Mouse (Mus musculus): ENCODE data around the gene Hacl1. TPM values are rescaled to one million over a fixed set of nuclear protein-coding genes. Genes with fewer than 3 reads are reported as not detected.
A peak's percentile ranks its signal among the peaks of the same experiment; 100 is the strongest.

Gene Hacl1
- polyA plus RNA-seq, 1 experiment from 2014 or later: 14.5 TPM

- H3K4me2 ChIP-seq: peak overlapping the region; percentile 29
- H3K9ac ChIP-seq: peak overlapping the region; percentile 6; the same call in 1 of the 2 replicates
- H3K36me3 ChIP-seq: peaks cover 18% of the 10 kb centered on the region
- no peak overlapping the region for H3K4me3 ChIP-seq
- peak; percentile 53; the same call in 1 of the 2 replicates for ATAC-seq (ENCODE audit: insufficient number of reproducible peaks, insufficient read depth, low FRiP score, low TSS enrichment, low read depth)
- 62% methylated on average over 13 of the region's 13 CpGs for WGBS
- H3K27me3 ChIP-seq: no peaks in the 10 kb centered on the region
- peak overlapping the region; percentile 89 for H3K27ac ChIP-seq
- H3K4me1 ChIP-seq: peaks cover 43% of the 10 kb centered on the region
- no peaks in the 10 kb centered on the region for H3K9me3 ChIP-seq
Observed at GRCm38 (mm10) chr14:31669161-31669611, 28.1 kb upstream of the Hacl1 start.

DNA sequence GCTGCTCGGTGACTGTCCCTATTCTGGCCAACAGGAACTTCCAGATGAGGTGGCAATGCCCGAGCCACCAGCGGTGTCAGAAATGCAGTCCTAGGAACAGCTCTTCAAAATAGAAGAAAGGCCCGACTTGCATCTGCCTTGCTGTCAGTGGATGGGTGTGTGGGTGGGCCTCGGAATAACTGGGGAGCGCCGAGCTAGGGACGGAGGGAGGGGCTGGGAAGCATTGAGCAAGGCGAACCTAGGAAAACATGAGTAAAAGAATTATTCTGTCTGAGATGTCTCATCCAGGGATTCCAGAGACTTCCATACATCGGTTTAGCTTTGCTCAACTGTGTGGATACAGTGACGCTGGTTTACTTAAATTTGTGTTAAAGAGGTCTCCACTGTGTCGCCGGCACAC, 27.2 kb upstream of the Hacl1 start:
- Histone ChIP-seq H3K36me3 (peaks cover 18% of the 10 kb centered on the region), H3K9ac (no peak overlapping the region), H3K4me2 (no peak overlapping the region), H3K27me3 (no peaks in the 10 kb centered on the region), H3K4me1 (peaks cover 52% of the 10 kb centered on the region), H3K9me3 (no peaks in the 10 kb centered on the region), H3K4me3 (no peak overlapping the region), H3K27ac (peak overlapping the region; percentile 89)
- ATAC-seq (ENCODE audit: insufficient number of reproducible peaks, insufficient read depth, low FRiP score, low TSS enrichment, low read depth): no peak
- WGBS: 85% methylated on average over 13 of the region's 13 CpGs

DNA sequence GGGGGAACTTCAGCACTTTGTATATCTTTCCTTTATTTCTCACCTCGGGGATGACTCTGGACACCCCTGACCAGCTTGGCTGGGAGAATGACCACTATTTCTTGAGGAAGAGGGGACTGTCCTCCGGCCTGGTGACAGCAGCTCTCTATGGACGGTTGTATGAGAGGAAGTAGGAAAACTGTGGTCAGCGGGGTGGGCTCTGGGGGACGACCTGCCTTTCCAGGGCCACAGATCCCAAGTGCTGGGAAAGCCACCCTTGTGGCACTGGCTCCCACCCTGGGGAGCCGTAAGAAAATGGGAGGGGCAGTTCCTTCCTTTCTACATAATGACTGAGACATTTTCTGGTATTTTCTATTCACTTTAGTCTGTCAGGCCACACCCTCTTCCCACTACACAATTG, 26.7 kb upstream of the Hacl1 start:
- H3K27ac ChIP-seq: peak overlapping the region; percentile 16
- no peak for ATAC-seq (ENCODE audit: insufficient number of reproducible peaks, insufficient read depth, low FRiP score, low TSS enrichment, low read depth)
- H3K4me2 ChIP-seq: no peak overlapping the region
- WGBS: 90% methylated on average over 6 of the region's 6 CpGs
- H3K9ac ChIP-seq: no peak overlapping the region
- H3K27me3 ChIP-seq: no peaks in the 10 kb centered on the region
- H3K36me3 ChIP-seq: peaks cover 18% of the 10 kb centered on the region
- peaks cover 57% of the 10 kb centered on the region for H3K4me1 ChIP-seq
- H3K9me3 ChIP-seq: no peaks in the 10 kb centered on the region
- no peak overlapping the region for H3K4me3 ChIP-seq

DNA sequence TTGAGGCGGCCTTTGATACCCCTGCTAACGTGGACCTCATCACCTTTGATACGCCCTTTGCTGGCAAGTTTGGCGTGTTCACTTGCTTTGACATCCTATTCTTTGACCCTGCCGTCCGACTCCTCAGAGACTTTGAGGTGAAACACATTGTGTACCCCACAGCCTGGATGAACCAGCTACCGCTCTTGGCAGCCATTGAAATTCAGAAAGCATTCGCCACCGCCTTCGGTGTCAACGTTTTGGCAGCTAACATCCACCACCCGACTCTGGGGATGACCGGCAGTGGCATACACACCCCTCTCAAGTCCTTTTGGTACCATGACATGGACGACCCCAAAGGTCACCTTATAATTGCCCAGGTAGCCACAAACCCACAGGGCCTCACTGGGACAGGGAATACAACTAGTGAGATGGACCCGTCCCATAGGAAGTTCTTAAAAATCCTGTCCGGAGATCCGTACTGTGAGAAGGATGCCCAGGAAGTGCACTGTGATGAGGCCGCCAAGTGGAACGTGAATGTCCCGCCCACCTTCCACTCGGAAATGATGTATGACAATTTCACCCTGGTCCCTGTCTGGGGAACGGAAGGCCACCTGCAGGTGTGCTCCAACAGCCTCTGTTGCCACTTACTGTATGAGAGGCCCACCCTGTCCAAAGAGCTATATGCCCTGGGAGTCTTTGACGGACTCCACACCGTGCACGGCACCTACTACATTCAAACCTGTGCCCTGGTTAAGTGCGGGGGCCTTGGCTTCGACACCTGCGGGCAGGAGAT, 26.0 kb upstream of the Hacl1 start:
- Histone ChIP-seq H3K9ac (no peak overlapping the region), H3K36me3 (peaks cover 18% of the 10 kb centered on the region), H3K27me3 (no peaks in the 10 kb centered on the region), H3K4me3 (no peak overlapping the region), H3K9me3 (no peaks in the 10 kb centered on the region), H3K27ac (no peak overlapping the region; the same call in 1 of the 2 replicates), H3K4me2 (no peak overlapping the region), H3K4me1 (peaks cover 64% of the 10 kb centered on the region)
- 96% methylated on average over 28 of the region's 28 CpGs for WGBS
- ATAC-seq (ENCODE audit: insufficient number of reproducible peaks, insufficient read depth, low FRiP score, low TSS enrichment, low read depth): no peak

DNA sequence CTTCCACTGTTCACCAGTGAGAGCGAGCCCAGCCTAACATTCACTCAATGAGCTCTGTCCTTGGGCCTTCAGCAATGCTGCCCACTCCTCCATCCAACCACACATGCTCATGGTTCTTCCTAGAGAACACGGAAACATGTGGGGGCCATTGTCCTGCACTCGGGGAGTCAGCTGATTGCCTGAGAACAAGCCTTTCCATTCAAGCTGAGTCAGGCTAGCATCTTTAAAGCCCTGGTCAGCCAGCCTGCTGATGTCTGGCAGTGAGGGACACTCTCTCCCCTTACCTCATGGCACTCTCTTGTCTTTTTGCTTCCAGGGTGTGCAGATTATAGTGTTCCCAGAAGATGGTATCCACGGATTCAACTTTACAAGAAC, 24.5 kb upstream of the Hacl1 start:
- Histone ChIP-seq H3K27ac (peak overlapping the region; percentile 100; the same call in 1 of the 2 replicates), H3K4me2 (no peak overlapping the region), H3K4me1 (peaks cover 70% of the 10 kb centered on the region), H3K36me3 (peaks cover 18% of the 10 kb centered on the region), H3K9me3 (no peaks in the 10 kb centered on the region), H3K9ac (no peak overlapping the region), H3K4me3 (no peak overlapping the region), H3K27me3 (no peaks in the 10 kb centered on the region)
- 73% methylated on average over 4 of the region's 4 CpGs for WGBS
- ATAC-seq (ENCODE audit: insufficient number of reproducible peaks, insufficient read depth, low FRiP score, low TSS enrichment, low read depth): no peak

- Histone ChIP-seq H3K4me1 (peaks cover 70% of the 10 kb centered on the region), H3K27me3 (no peaks in the 10 kb centered on the region), H3K27ac (peak overlapping the region; percentile 100), H3K4me3 (no peak overlapping the region), H3K36me3 (peaks cover 18% of the 10 kb centered on the region), H3K9me3 (no peaks in the 10 kb centered on the region), H3K4me2 (no peak overlapping the region), H3K9ac (no peak overlapping the region)
- 62% methylated on average over 12 of the region's 12 CpGs for WGBS
- no peak for ATAC-seq (ENCODE audit: insufficient number of reproducible peaks, insufficient read depth, low FRiP score, low TSS enrichment, low read depth)
Observed at GRCm38 (mm10) chr14:31664903-31665565, 23.9 kb upstream of the Hacl1 start.

DNA sequence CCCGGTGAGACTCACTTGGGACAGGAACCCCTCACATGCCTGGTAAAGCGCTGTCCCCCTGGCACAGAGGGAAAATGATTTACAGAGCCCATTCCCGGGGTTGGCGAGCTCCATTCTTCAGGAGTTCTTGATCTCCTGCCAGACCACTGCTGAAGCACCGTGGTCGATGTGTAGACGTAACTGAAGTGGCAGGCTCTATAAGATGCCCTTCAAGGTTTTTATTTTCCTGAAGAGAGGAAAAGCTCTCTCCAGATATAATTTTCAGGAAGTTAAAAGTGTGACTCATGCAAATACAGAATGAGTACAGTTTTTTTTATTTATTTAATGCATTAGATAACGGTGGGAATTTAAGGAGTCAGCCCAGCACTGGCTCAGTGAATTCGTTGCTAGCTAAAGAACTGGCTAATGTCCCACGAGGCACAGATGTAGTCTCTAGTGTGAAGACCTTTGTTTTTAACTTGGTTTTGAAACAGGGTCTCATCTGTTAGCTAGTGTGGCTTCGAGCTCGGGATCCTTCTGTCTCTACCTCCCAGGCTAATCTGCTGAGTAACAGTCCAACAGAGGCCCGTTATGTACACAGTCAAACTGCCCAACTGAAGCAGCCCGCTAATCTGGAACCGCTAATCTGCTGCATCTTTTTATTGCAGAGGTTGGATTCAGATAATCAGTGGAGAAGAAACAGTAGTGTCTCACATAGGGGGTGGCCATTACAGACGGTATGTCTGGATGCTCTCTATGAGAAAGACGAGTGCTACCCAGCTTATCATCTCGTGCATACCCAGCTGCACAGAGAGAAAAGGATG, 23.2 kb upstream of the Hacl1 start:
- ATAC-seq (ENCODE audit: insufficient number of reproducible peaks, insufficient read depth, low FRiP score, low TSS enrichment, low read depth): no peak
- H3K4me1 ChIP-seq: peaks cover 70% of the 10 kb centered on the region
- no peak overlapping the region; the same call in 1 of the 2 replicates for H3K4me2 ChIP-seq
- peak overlapping the region; percentile 100 for H3K27ac ChIP-seq
- H3K36me3 ChIP-seq: peaks cover 18% of the 10 kb centered on the region
- H3K9ac ChIP-seq: no peak overlapping the region
- no peak overlapping the region for H3K4me3 ChIP-seq
- no peaks in the 10 kb centered on the region for H3K9me3 ChIP-seq
- no peaks in the 10 kb centered on the region for H3K27me3 ChIP-seq
- WGBS: 60% methylated on average over 18 of the region's 18 CpGs

DNA sequence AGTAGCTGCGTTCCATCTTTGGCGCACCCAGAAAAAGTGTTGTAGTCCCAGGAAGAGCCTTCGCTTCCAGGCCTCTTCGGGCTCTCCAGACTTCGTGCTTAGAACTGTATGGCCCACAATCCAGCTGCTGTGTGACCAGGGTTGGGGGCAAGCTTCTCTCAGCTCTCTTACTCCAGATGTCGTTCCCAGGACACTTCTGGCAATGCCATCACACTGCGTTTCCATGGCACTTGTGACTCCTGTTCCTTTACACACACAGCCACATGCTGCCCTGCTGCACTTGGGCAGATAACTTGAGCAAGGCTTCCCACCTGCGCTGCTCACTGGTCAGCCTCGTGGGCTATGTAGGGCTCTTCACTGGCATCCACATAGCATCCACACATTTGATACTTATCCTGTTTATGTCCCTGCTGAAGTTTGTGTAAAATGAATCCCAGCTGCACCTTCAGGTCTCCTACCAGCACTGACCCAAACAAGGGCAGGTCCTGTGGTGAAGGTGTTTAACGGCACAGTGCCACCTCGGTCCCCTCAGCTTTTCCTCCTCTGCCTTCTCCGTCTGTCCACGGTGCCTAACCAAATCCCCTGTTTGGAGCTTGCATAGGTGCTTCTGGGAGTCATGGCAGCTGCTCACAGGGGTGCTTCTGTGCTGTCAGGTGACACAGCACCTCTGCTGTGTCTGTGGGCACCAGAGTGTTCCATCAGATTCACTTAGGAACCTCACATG, 22.5 kb upstream of the Hacl1 start:
- Histone ChIP-seq H3K36me3 (peaks cover 18% of the 10 kb centered on the region), H3K4me1 (peaks cover 70% of the 10 kb centered on the region), H3K4me3 (no peak overlapping the region), H3K9me3 (no peaks in the 10 kb centered on the region), H3K27me3 (no peaks in the 10 kb centered on the region), H3K27ac (peak overlapping the region; percentile 100), H3K9ac (peak overlapping the region; percentile 40; the same call in 1 of the 2 replicates), H3K4me2 (no peak overlapping the region; the same call in 1 of the 2 replicates)
- ATAC-seq (ENCODE audit: insufficient number of reproducible peaks, insufficient read depth, low FRiP score, low TSS enrichment, low read depth): no peak
- WGBS: 86% methylated on average over 13 of the region's 13 CpGs

DNA sequence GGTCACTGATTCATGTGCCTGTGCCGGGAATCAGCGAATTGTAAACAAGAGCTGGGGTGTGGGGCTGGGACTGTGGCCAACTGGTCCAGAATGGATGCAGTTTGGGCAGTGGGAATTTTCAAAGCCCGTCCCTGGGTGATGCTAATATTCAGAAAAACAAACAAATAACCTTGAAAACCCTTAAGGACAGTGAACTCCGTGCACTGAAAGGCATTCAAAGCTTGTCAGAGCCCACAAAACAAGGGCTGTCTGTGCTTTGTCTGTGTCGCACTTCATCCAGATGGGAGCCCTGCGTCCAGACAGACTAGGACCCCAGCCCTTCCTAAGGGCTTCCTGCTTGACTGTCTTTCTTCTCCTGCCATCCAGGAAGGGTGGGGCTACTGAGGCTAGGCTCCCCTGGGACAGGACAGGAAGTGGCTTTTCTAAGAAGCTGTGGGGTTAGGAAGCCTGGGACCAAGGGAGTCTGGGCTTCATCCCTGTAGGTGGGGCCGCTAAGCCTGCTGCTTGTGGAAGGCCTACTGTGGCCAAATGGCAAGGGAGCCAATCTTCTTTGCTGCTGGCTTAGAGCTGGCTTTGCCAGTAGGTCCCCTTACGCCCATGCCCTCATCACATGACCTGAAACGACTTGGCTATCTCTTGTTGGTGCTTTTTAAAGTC, 21.6 kb upstream of the Hacl1 start:
- no peaks in the 10 kb centered on the region for H3K27me3 ChIP-seq
- ATAC-seq (ENCODE audit: insufficient number of reproducible peaks, insufficient read depth, low FRiP score, low TSS enrichment, low read depth): peak; percentile 38; the same call in 1 of the 2 replicates
- H3K4me3 ChIP-seq: peak overlapping the region; percentile 39
- peak overlapping the region; percentile 69 for H3K9ac ChIP-seq
- H3K27ac ChIP-seq: peak overlapping the region; percentile 100
- H3K4me1 ChIP-seq: peaks cover 78% of the 10 kb centered on the region
- H3K36me3 ChIP-seq: peaks cover 11% of the 10 kb centered on the region
- no peaks in the 10 kb centered on the region for H3K9me3 ChIP-seq
- peak overlapping the region; percentile 64 for H3K4me2 ChIP-seq
- WGBS: 24% methylated on average over 9 of the region's 9 CpGs

- Histone ChIP-seq H3K4me3 (peak overlapping the region; percentile 39), H3K9me3 (no peaks in the 10 kb centered on the region), H3K36me3 (peaks cover 4% of the 10 kb centered on the region), H3K4me2 (peak overlapping the region; percentile 64), H3K27me3 (no peaks in the 10 kb centered on the region), H3K4me1 (peaks cover 86% of the 10 kb centered on the region), H3K9ac (peak overlapping the region; percentile 69), H3K27ac (peak overlapping the region; percentile 100)
- 4% methylated on average over 44 of the region's 44 CpGs for WGBS
- ATAC-seq (ENCODE audit: insufficient number of reproducible peaks, insufficient read depth, low FRiP score, low TSS enrichment, low read depth): peak; percentile 82
Observed at GRCm38 (mm10) chr14:31661671-31662554, 20.8 kb upstream of the Hacl1 start.
